Mouse (Mus musculus) forebrain, embryonic 16.5 days (tissue): ENCODE results near the gene Poc5. TPM values are rescaled to one million over a fixed set of nuclear protein-coding genes. Genes with fewer than 3 reads are reported as not detected.

Experiments used
- ATAC-seq: fragments of 200-750 bp; cut with Nextera tagmentation; 2 replicates; pipeline ENCODE4 v1.8.0; 2017; ENCODE audit warnings: mild to moderate bottlenecking, moderate library complexity
- H3K27ac ChIP-seq: fragments of 300-500 bp; sonication (generic); 2 replicates; pipeline ENCODE4 v1.5.1; 2014; ENCODE audit warnings: low read length, control low read depth
- H3K27me3 ChIP-seq: fragments of 300-500 bp; sonication (generic); replicated peaks from 2 replicates; pipeline ENCODE4 v1.6.1; 2014; ENCODE audit warnings: low read length; ENCODE audit not compliant: control insufficient read depth, insufficient read depth
- H3K36me3 ChIP-seq: fragments of 300-500 bp; sonication (generic); 2 replicates; pipeline ENCODE4 v1.6.1; 2014; ENCODE audit not compliant: control insufficient read depth, insufficient read depth
- H3K4me1 ChIP-seq: fragments of 300-500 bp; sonication (generic); replicated peaks from 2 replicates; pipeline ENCODE4 v1.6.1; 2014; ENCODE audit warnings: low read length; ENCODE audit not compliant: control insufficient read depth, insufficient read depth
- H3K4me2 ChIP-seq: fragments of 300-500 bp; sonication (generic); 2 replicates; pipeline ENCODE4 v1.6.1; 2014; ENCODE audit warnings: mild to moderate bottlenecking, low read length, control low read depth
- H3K4me3 ChIP-seq: fragments of 300-500 bp; sonication (generic); replicated peaks from 2 replicates; pipeline ENCODE4 v1.5.1; 2014; ENCODE audit warnings: mild to moderate bottlenecking, low read length, control low read depth
- H3K9ac ChIP-seq: fragments of 300-500 bp; sonication (generic); replicated peaks from 2 replicates; pipeline ENCODE4 v1.6.1; 2014; ENCODE audit warnings: low read depth, low read length, control low read depth
- H3K9me3 ChIP-seq: fragments of 300-500 bp; sonication (generic); 2 replicates; pipeline ENCODE4 v1.6.1; 2016; ENCODE audit warnings: low read length; ENCODE audit not compliant: control insufficient read depth
- WGBS: fragments of 180-500 bp; shearing (Covaris S2); extraction: QIAGEN DNeasy Blood & Tissue Kit; methylation state at CpG from one replicate; pipeline ENCODE4 v1.1.7; 2014; 5-methylcytosine and 5-hydroxymethylcytosine counted together
- polyA plus RNA-seq: library from polyadenylated mRNA; unstranded; fragments of >200 nt; fragmentation: Nextera tagmentation; extraction: Ambion mirVana; gene quantifications from 2 replicates; pipeline ENCODE4 v1.2.1, GENCODE M21; 2015

Gene Poc5
- polyA plus RNA-seq, 1 experiment from 2014 or later: 24.3 TPM

GRCm38 (mm10) chr13:96424496-96425274 is 36.6 kb downstream of the Poc5 start:
- no peak for ATAC-seq
- Histone ChIP-seq H3K36me3 (no peaks in the 10 kb centered on the region), H3K4me1 (peaks cover 9% of the 10 kb centered on the region; the same call in 1 of the 2 replicates), H3K4me3 (no peak overlapping the region), H3K27ac (no peak overlapping the region), H3K9me3 (no peaks in the 10 kb centered on the region), H3K4me2 (no peak overlapping the region), H3K9ac (no peak overlapping the region), H3K27me3 (no peaks in the 10 kb centered on the region)
- WGBS: 90% methylated on average over 12 of the region's 12 CpGs

GRCm38 (mm10) chr13:96426044-96426443 is 38.0 kb downstream of the Poc5 start:
- H3K36me3 ChIP-seq: no peaks in the 10 kb centered on the region
- peaks cover 9% of the 10 kb centered on the region; the same call in 1 of the 2 replicates for H3K4me1 ChIP-seq
- peak; percentile 92 for ATAC-seq
- no peak overlapping the region for H3K4me3 ChIP-seq
- no peaks in the 10 kb centered on the region for H3K27me3 ChIP-seq
- H3K27ac ChIP-seq: no peak overlapping the region
- no peak overlapping the region for H3K4me2 ChIP-seq
- WGBS: 13% methylated on average over 3 of the region's 3 CpGs
- H3K9me3 ChIP-seq: no peaks in the 10 kb centered on the region
- no peak overlapping the region for H3K9ac ChIP-seq

GRCm38 (mm10) chr13:96428531-96428930 is 40.4 kb downstream of the Poc5 start:
- Histone ChIP-seq H3K9ac (no peak overlapping the region), H3K4me1 (peaks cover 9% of the 10 kb centered on the region; the same call in 1 of the 2 replicates), H3K4me2 (no peak overlapping the region), H3K27ac (no peak overlapping the region), H3K36me3 (no peaks in the 10 kb centered on the region), H3K27me3 (no peaks in the 10 kb centered on the region), H3K9me3 (no peaks in the 10 kb centered on the region), H3K4me3 (no peak overlapping the region)
- ATAC-seq: no peak
- 67% methylated on average over 5 of the region's 5 CpGs for WGBS

- Histone ChIP-seq H3K27ac (no peak overlapping the region), H3K4me2 (no peak overlapping the region), H3K36me3 (no peaks in the 10 kb centered on the region), H3K9ac (no peak overlapping the region), H3K4me1 (peaks cover 8% of the 10 kb centered on the region; the same call in 1 of the 2 replicates), H3K9me3 (no peaks in the 10 kb centered on the region), H3K4me3 (no peak overlapping the region), H3K27me3 (no peaks in the 10 kb centered on the region)
- peak; percentile 89 for ATAC-seq
- WGBS: 40% methylated on average over 12 of the region's 12 CpGs
Observed at GRCm38 (mm10) chr13:96431595-96432156, 43.6 kb downstream of the Poc5 start.

- 55% methylated on average over 3 of the region's 3 CpGs for WGBS
- Histone ChIP-seq H3K9ac (no peak overlapping the region), H3K36me3 (no peaks in the 10 kb centered on the region), H3K4me3 (no peak overlapping the region), H3K27me3 (no peaks in the 10 kb centered on the region), H3K4me1 (peaks cover 2% of the 10 kb centered on the region; the same call in 1 of the 2 replicates), H3K4me2 (no peak overlapping the region), H3K27ac (no peak overlapping the region), H3K9me3 (no peaks in the 10 kb centered on the region)
- ATAC-seq: no peak
Observed at GRCm38 (mm10) chr13:96432376-96432811, 44.3 kb downstream of the Poc5 start.

GRCm38 (mm10) chr13:96433041-96433440 is 44.9 kb downstream of the Poc5 start:
- no peak overlapping the region for H3K27ac ChIP-seq
- H3K4me1 ChIP-seq: no peaks in the 10 kb centered on the region
- ATAC-seq: no peak
- WGBS: 88% methylated on average over 6 of the region's 6 CpGs
- no peaks in the 10 kb centered on the region for H3K27me3 ChIP-seq
- no peaks in the 10 kb centered on the region for H3K9me3 ChIP-seq
- H3K36me3 ChIP-seq: no peaks in the 10 kb centered on the region
- H3K9ac ChIP-seq: no peak overlapping the region
- no peak overlapping the region for H3K4me3 ChIP-seq
- H3K4me2 ChIP-seq: no peak overlapping the region

- Histone ChIP-seq H3K27me3 (no peaks in the 10 kb centered on the region), H3K4me2 (no peak overlapping the region), H3K4me1 (no peaks in the 10 kb centered on the region), H3K4me3 (no peak overlapping the region), H3K27ac (no peak overlapping the region), H3K9ac (no peak overlapping the region), H3K36me3 (no peaks in the 10 kb centered on the region), H3K9me3 (no peaks in the 10 kb centered on the region)
- no peak for ATAC-seq
- 84% methylated on average over 11 of the region's 11 CpGs for WGBS
Observed at GRCm38 (mm10) chr13:96433648-96434190, 45.6 kb downstream of the Poc5 start.

GRCm38 (mm10) chr13:96434899-96435331 is 46.8 kb downstream of the Poc5 start:
- H3K4me1 ChIP-seq: no peaks in the 10 kb centered on the region
- no peak for ATAC-seq
- no peak overlapping the region for H3K4me2 ChIP-seq
- WGBS: 70% methylated on average over 5 of the region's 5 CpGs
- no peak overlapping the region for H3K4me3 ChIP-seq
- no peaks in the 10 kb centered on the region for H3K36me3 ChIP-seq
- no peaks in the 10 kb centered on the region for H3K9me3 ChIP-seq
- no peak overlapping the region for H3K9ac ChIP-seq
- no peaks in the 10 kb centered on the region for H3K27me3 ChIP-seq
- no peak overlapping the region for H3K27ac ChIP-seq

GRCm38 (mm10) chr13:96435793-96436192 is 47.7 kb downstream of the Poc5 start:
- Histone ChIP-seq H3K9me3 (no peaks in the 10 kb centered on the region), H3K27ac (no peak overlapping the region), H3K4me1 (no peaks in the 10 kb centered on the region), H3K4me2 (no peak overlapping the region), H3K36me3 (no peaks in the 10 kb centered on the region), H3K9ac (no peak overlapping the region), H3K27me3 (no peaks in the 10 kb centered on the region), H3K4me3 (no peak overlapping the region)
- ATAC-seq: no peak
- 42% methylated on average over 12 of the region's 13 CpGs for WGBS
